Mouse (Mus musculus): ENCODE data around the gene Kif3c.
A peak's percentile ranks its signal among the peaks of the same experiment; 100 is the strongest.

Gene Kif3c

GRCm38 (mm10) chr12:3364508-3365448, at the start of gene Kif3c:
Gene Kif3c (plus strand): TSS chr12:3365132.
- DNase-seq (ENCODE audit: low spot score), result peak; percentile 60

- DNase-seq (ENCODE audit: low spot score), result no peak
These were observed 48.8 kb upstream of the Kif3c start for GRCm38 (mm10) chr12:3316083-3316482.

- no peak for DNase-seq (ENCODE audit: low spot score)
These were observed 48.0 kb upstream of the Kif3c start for GRCm38 (mm10) chr12:3316937-3317336.

GRCm38 (mm10) chr12:3319377-3319776, 45.6 kb upstream of the Kif3c start:
- peak; percentile 23 for DNase-seq (ENCODE audit: low spot score)

- DNase-seq (ENCODE audit: low spot score), result no peak
These were observed 41.7 kb upstream of the Kif3c start for GRCm38 (mm10) chr12:3323241-3323640.

- DNase-seq (ENCODE audit: low spot score), result no peak
These were observed 39.7 kb upstream of the Kif3c start for GRCm38 (mm10) chr12:3325232-3325631.

GRCm38 (mm10) chr12:3329677-3330076, 35.3 kb upstream of the Kif3c start:
- no peak for DNase-seq (ENCODE audit: low spot score)

- DNase-seq (ENCODE audit: low spot score), result no peak
These were observed 26.0 kb upstream of the Kif3c start for GRCm38 (mm10) chr12:3338931-3339330.

GRCm38 (mm10) chr12:3344155-3344554, 20.8 kb upstream of the Kif3c start:
- DNase-seq (ENCODE audit: low spot score), result no peak

GRCm38 (mm10) chr12:3345038-3345437, 19.9 kb upstream of the Kif3c start:
- DNase-seq (ENCODE audit: low spot score), result no peak

- DNase-seq (ENCODE audit: low spot score), result no peak
These were observed 17.2 kb upstream of the Kif3c start for GRCm38 (mm10) chr12:3347682-3348081.

GRCm38 (mm10) chr12:3349387-3349786, 15.5 kb upstream of the Kif3c start:
- no peak for DNase-seq (ENCODE audit: low spot score)

- DNase-seq (ENCODE audit: low spot score), result no peak
These were observed 14.8 kb upstream of the Kif3c start for GRCm38 (mm10) chr12:3350136-3350535.

GRCm38 (mm10) chr12:3352216-3352615, 12.7 kb upstream of the Kif3c start:
- DNase-seq (ENCODE audit: low spot score), result no peak

- DNase-seq (ENCODE audit: low spot score), result no peak
These were observed 9.9 kb upstream of the Kif3c start for GRCm38 (mm10) chr12:3355068-3355467.

GRCm38 (mm10) chr12:3356824-3357223, 8.1 kb upstream of the Kif3c start:
- DNase-seq (ENCODE audit: low spot score), result no peak

- DNase-seq (ENCODE audit: low spot score), result peak; percentile 78
These were observed 5.6 kb upstream of the Kif3c start for GRCm38 (mm10) chr12:3359302-3359701.

GRCm38 (mm10) chr12:3360043-3360442, 4.9 kb upstream of the Kif3c start:
- no peak for DNase-seq (ENCODE audit: low spot score)

GRCm38 (mm10) chr12:3364076-3364475, 856 bp upstream of the Kif3c start:
- DNase-seq (ENCODE audit: low spot score), result no peak

GRCm38 (mm10) chr12:3365449-3366189, 687 bp downstream of the Kif3c start:
- DNase-seq (ENCODE audit: low spot score), result no peak

- DNase-seq (ENCODE audit: low spot score), result no peak
These were observed 1.4 kb downstream of the Kif3c start for GRCm38 (mm10) chr12:3366190-3366956.

- DNase-seq (ENCODE audit: low spot score), result no peak
These were observed 2.0 kb downstream of the Kif3c start for GRCm38 (mm10) chr12:3366957-3367260.

GRCm38 (mm10) chr12:3368771-3369170, 3.8 kb downstream of the Kif3c start:
- DNase-seq (ENCODE audit: low spot score), result no peak
